Mouse (Mus musculus) lung, postnatal 0 days (tissue): ENCODE measurements around the gene Rai14.

Source experiments
- CTCF ChIP-seq: IDR thresholded peaks from 2 replicates; pipeline ENCODE4 v1.5.1; 2016; ENCODE audit warnings: antibody characterized with exemption, mild to moderate bottlenecking
- EP300 ChIP-seq: IDR thresholded peaks from 2 replicates; pipeline ENCODE4 v1.6.1; 2016; ENCODE audit warnings: antibody characterized with exemption, mild to moderate bottlenecking, control low read depth

GRCm38 (mm10) chr15:10714409-10715138, at the start of gene Rai14:
- TF ChIP-seq EP300 = no peak
- peak; percentile 17; the same call in 1 of the 2 replicates for TF ChIP-seq CTCF
